Mouse (Mus musculus) hindbrain, embryonic 11.5 days (tissue): Measurements from ENCODE around the gene Rreb1. TPM values are rescaled to one million over a fixed set of nuclear protein-coding genes. Genes with fewer than 3 reads are reported as not detected.

ENCODE experiments used
- ATAC-seq: fragments of 200-750 bp; cut with Nextera tagmentation; 2 replicates; pipeline ENCODE4 v1.8.0; 2017; ENCODE audit warnings: mild to moderate bottlenecking, moderate TSS enrichment, moderate library complexity; ENCODE audit not compliant: low FRiP score
- DNase-seq: peaks from one replicate; pipeline ENCODE4 v3.0.0-alpha.2; 2015; ENCODE audit warnings: low spot score
- H3K27ac ChIP-seq: fragments of 300-500 bp; sonication (generic); 2 replicates; pipeline ENCODE4 v1.5.1; 2014; ENCODE audit warnings: mild to moderate bottlenecking, low read depth, low read length
- H3K27me3 ChIP-seq: fragments of 300-500 bp; sonication (generic); 2 replicates; pipeline ENCODE4 v1.6.1; 2014; ENCODE audit warnings: mild to moderate bottlenecking, low read length, moderate library complexity, mixed read lengths; ENCODE audit not compliant: control insufficient read depth, insufficient read depth
- H3K36me3 ChIP-seq: fragments of 300-500 bp; sonication (generic); 2 replicates; pipeline ENCODE4 v1.6.1; 2014; ENCODE audit warnings: mild to moderate bottlenecking, low read length, moderate library complexity, mixed read lengths; ENCODE audit not compliant: control insufficient read depth, insufficient read depth
- H3K4me1 ChIP-seq: fragments of 300-500 bp; sonication (generic); replicated peaks from 2 replicates; pipeline ENCODE4 v1.6.1; 2014; ENCODE audit warnings: low read length, mixed read lengths; ENCODE audit not compliant: control insufficient read depth, insufficient read depth
- H3K4me2 ChIP-seq: fragments of 300-500 bp; sonication (generic); replicated peaks from 2 replicates; pipeline ENCODE4 v1.6.1; 2014; ENCODE audit warnings: mild to moderate bottlenecking, low read depth, low read length
- H3K4me3 ChIP-seq: fragments of 300-500 bp; sonication (generic); 2 replicates; pipeline ENCODE4 v1.5.1; 2014; ENCODE audit warnings: low read depth, low read length
- H3K9ac ChIP-seq: fragments of 300-500 bp; sonication (generic); 2 replicates; pipeline ENCODE4 v1.6.1; 2014; ENCODE audit warnings: low read depth, low read length
- H3K9me3 ChIP-seq: fragments of 300-500 bp; sonication (generic); 2 replicates; pipeline ENCODE4 v1.6.1; 2016; ENCODE audit warnings: low read length; ENCODE audit not compliant: control insufficient read depth
- WGBS: fragments of 180-500 bp; shearing (Covaris S2); extraction: QIAGEN DNeasy Blood & Tissue Kit; methylation state at CpG from one replicate; pipeline ENCODE4 v1.1.7; 2014; 5-methylcytosine and 5-hydroxymethylcytosine counted together
- polyA plus RNA-seq: library from polyadenylated mRNA; unstranded; fragments of >200 nt; fragmentation: Nextera tagmentation; extraction: Ambion mirVana; gene quantifications from 2 replicates; pipeline ENCODE4 v1.2.1, GENCODE M21; 2014

The Rreb1 gene
- polyA plus RNA-seq, 1 experiment from 2014 or later = 7.0 TPM

- no peak for ATAC-seq
- no peaks in the 10 kb centered on the region for H3K9me3 ChIP-seq
- H3K27me3 ChIP-seq = no peaks in the 10 kb centered on the region
- H3K4me1 ChIP-seq = no peaks in the 10 kb centered on the region
- H3K4me3 ChIP-seq = no peak overlapping the region
- WGBS = 78% methylated on average over 16 of the region's 17 CpGs
- no peak for DNase-seq
- no peak overlapping the region for H3K9ac ChIP-seq
- H3K27ac ChIP-seq = no peak overlapping the region
- H3K36me3 ChIP-seq = no peaks in the 10 kb centered on the region
- H3K4me2 ChIP-seq = no peak overlapping the region
Observed at GRCm38 (mm10) chr13:37847601-37848358, 69.6 kb downstream of the Rreb1 start.

GRCm38 (mm10) chr13:37848438-37848837, 70.2 kb downstream of the Rreb1 start:
- no peaks in the 10 kb centered on the region for H3K36me3 ChIP-seq
- H3K9me3 ChIP-seq = no peaks in the 10 kb centered on the region
- no peak overlapping the region for H3K4me2 ChIP-seq
- no peak for ATAC-seq
- H3K4me1 ChIP-seq = no peaks in the 10 kb centered on the region
- H3K4me3 ChIP-seq = no peak overlapping the region
- no peak overlapping the region for H3K27ac ChIP-seq
- WGBS = 69% methylated on average over 5 of the region's 5 CpGs
- H3K9ac ChIP-seq = no peak overlapping the region
- DNase-seq = no peak
- H3K27me3 ChIP-seq = no peaks in the 10 kb centered on the region

GRCm38 (mm10) chr13:37851617-37852016, 73.4 kb downstream of the Rreb1 start:
- Histone ChIP-seq H3K9me3 (no peaks in the 10 kb centered on the region), H3K9ac (no peak overlapping the region), H3K27ac (no peak overlapping the region), H3K4me1 (no peaks in the 10 kb centered on the region), H3K27me3 (no peaks in the 10 kb centered on the region), H3K4me2 (no peak overlapping the region), H3K36me3 (no peaks in the 10 kb centered on the region), H3K4me3 (no peak overlapping the region)
- DNase-seq (no peak), ATAC-seq (no peak)
- 85% methylated on average over 5 of the region's 5 CpGs for WGBS

- WGBS = 86% methylated on average over 3 of the region's 3 CpGs
- no peak for DNase-seq
- H3K9ac ChIP-seq = no peak overlapping the region
Observed at GRCm38 (mm10) chr13:37852850-37853249, 74.7 kb downstream of the Rreb1 start.

DNA sequence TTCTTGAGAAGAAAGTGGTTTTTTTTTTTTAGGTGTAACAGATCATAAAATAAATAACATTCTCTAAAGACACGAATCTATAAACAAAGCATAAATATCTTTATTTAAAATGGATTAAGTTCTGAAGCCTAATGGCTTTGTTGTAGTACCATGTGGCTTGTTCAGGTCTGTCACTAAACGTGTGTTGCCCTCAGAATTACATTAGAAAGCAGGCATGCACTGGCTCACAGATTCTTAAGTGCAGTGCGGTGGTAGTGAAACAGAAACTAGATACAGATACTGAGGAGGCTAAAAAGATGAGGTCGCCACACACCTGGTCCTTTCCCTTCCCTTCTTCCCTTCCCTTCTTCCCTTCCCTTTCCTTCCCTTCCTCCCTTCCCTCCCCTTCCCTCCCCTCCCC, 75.2 kb downstream of the Rreb1 start:
- no peak overlapping the region for H3K4me2 ChIP-seq
- ATAC-seq (no peak), DNase-seq (no peak)
- H3K27ac ChIP-seq = no peak overlapping the region
- no peaks in the 10 kb centered on the region for H3K27me3 ChIP-seq
- H3K4me1 ChIP-seq = peaks cover 2% of the 10 kb centered on the region; the same call in 1 of the 2 replicates
- WGBS = 55% methylated on average over 4 of the region's 4 CpGs
- H3K4me3 ChIP-seq = no peak overlapping the region
- no peak overlapping the region for H3K9ac ChIP-seq
- no peaks in the 10 kb centered on the region for H3K9me3 ChIP-seq
- no peaks in the 10 kb centered on the region for H3K36me3 ChIP-seq

More at GRCm38 (mm10) chr13:37852850-37853249, 74.7 kb downstream of the Rreb1 start:
- no peaks in the 10 kb centered on the region for H3K36me3 ChIP-seq
- H3K27ac ChIP-seq = no peak overlapping the region
- H3K4me1 ChIP-seq = no peaks in the 10 kb centered on the region
- H3K4me2 ChIP-seq = no peak overlapping the region
- no peak for ATAC-seq
- H3K4me3 ChIP-seq = no peak overlapping the region
- H3K27me3 ChIP-seq = no peaks in the 10 kb centered on the region
- H3K9me3 ChIP-seq = no peaks in the 10 kb centered on the region

GRCm38 (mm10) chr13:37854031-37854431, 75.8 kb downstream of the Rreb1 start:
- Histone ChIP-seq H3K4me2 (peak overlapping the region; percentile 36), H3K9me3 (no peaks in the 10 kb centered on the region), H3K27me3 (no peaks in the 10 kb centered on the region), H3K27ac (no peak overlapping the region), H3K36me3 (no peaks in the 10 kb centered on the region), H3K9ac (no peak overlapping the region), H3K4me1 (peaks cover 3% of the 10 kb centered on the region; the same call in 1 of the 2 replicates), H3K4me3 (no peak overlapping the region)
- WGBS = 2% methylated on average over 14 of the region's 14 CpGs
- ATAC-seq (no peak), DNase-seq (peak; percentile 48)

DNA sequence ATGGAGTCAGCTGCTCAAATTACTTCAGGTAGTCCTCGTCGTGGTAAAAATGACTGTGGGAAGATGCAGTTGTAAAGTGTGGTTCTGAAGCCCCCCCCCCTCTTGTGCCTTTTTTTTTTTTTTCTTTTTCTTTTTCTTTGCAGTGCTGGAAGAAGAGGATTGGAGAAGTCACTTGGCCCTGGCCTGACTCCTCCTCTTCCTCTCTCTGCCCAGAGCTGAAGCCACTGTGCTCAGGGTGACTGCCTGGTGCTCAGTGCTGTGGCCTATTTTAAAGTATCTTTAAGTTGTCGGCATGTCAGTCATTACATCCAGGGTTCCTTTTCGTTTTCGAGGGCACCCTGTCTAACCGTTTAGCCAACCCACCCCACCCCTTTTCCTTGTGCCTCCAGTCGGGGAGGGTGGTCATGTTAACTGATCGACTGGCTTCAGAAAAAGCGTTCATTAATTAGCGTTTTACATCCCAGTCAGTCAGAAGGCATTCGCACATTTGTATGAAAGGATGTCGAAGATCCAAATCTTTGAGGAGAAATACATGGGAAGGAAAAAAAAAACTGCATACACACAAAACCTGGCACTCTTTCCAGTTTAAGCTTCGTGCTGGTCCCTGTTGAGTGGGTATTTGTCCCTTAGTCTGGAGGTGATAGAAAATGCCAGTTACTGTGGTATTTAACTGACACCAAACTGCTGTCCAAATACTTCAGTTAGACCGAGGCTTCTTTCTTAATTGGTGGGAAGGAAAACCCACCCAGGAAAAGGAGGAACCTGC, 76.4 kb downstream of the Rreb1 start:
- H3K27ac ChIP-seq = no peak overlapping the region
- H3K4me1 ChIP-seq = peaks cover 3% of the 10 kb centered on the region; the same call in 1 of the 2 replicates
- no peak overlapping the region for H3K4me3 ChIP-seq
- no peaks in the 10 kb centered on the region for H3K9me3 ChIP-seq
- H3K27me3 ChIP-seq = no peaks in the 10 kb centered on the region
- no peak overlapping the region for H3K9ac ChIP-seq
- DNase-seq (no peak), ATAC-seq (no peak)
- WGBS = 15% methylated on average over 14 of the region's 14 CpGs
- no peaks in the 10 kb centered on the region for H3K36me3 ChIP-seq
- H3K4me2 ChIP-seq = peak overlapping the region; percentile 36; the same call in 1 of the 2 replicates

- Histone ChIP-seq H3K9me3 (no peaks in the 10 kb centered on the region), H3K4me2 (no peak overlapping the region), H3K27me3 (no peaks in the 10 kb centered on the region), H3K4me1 (peaks cover 3% of the 10 kb centered on the region; the same call in 1 of the 2 replicates), H3K9ac (no peak overlapping the region), H3K36me3 (no peaks in the 10 kb centered on the region), H3K4me3 (no peak overlapping the region), H3K27ac (no peak overlapping the region)
- no peak for DNase-seq
- WGBS = 60% methylated on average over 3 of the region's 3 CpGs
- no peak for ATAC-seq
Observed at GRCm38 (mm10) chr13:37855221-37855757, 77.1 kb downstream of the Rreb1 start.
